In the genomic region with DNA sequence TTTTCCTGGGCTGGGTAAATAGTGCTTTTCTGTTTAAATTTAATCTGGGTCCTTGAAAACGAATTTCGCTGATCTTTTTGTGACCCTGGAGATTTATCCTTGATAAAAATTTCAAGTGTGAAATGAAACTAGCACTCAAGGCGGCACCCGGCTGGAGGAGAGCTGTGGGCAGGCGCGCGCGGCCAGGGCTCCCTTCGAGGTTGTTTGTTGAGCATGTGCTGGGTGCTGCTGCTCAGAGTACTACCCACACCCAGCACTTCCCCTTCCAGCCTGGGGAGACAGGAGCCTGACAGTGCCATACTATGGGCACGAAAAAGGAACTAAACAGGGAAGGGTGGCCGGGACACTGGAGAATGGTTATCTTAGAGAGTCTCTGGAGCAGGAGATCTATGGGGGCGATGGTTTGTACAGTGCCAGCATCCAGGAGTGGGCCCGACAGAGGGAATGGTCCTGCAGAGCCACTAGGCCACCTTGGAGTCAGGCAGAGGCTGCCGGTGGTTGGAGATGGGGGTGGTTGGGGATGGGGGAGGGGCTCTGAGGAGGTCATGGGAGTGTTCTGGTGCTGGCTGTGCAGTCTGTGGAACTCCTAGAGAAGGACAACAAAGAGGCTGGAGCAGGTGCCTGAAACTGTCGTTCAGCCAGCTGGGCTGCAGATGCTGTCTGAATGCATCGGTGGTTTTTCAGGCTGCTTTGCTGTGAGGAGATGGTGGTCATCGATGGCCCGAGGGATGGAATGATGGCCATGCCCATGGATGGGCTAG, we compare ENCODE assay signal across 9 mouse cellular contexts. TPM values are rescaled to one million over a fixed set of nuclear protein-coding genes. Genes with fewer than 3 reads are reported as not detected.
DNase-seq lines count a peak whose midpoint lies in the region; ATAC-seq and TF ChIP-seq lines count a peak whose summit lies in the region.
"Had no signal": no experiment of that assay in that cellular context is flagged by ENCODE, and none has a peak within 500 bp of the region (broad histone marks: within the 10 kb centered on the region; RNA-seq: fewer than 3 reads in every experiment).

No protein-coding gene starts in this region.

- no peak for TF ChIP-seq CTCF in olfactory bulb, adult 2 months (IDR thresholded peaks at IDR 0.05; ENCODE audit: insufficient read depth, low read depth, low read length)
- no peak for TF ChIP-seq CTCF in thymus, adult 2 months (IDR thresholded peaks at IDR 0.05; ENCODE audit: borderline replicate concordance, control insufficient read depth, extremely low read depth, insufficient read depth, low read length, poor library complexity)

- H3K9me3 ChIP-seq in lung, embryonic 15.5 days = no peaks in the 10 kb centered on the region
- no peaks in the 10 kb centered on the region for H3K9me3 ChIP-seq in hindbrain, embryonic 14.5 days (ENCODE audit: control insufficient read depth, low read length)

- H3K4me1 ChIP-seq in lung, embryonic 15.5 days = peaks cover 8% of the 10 kb centered on the region
- peaks cover 11% of the 10 kb centered on the region for H3K4me1 ChIP-seq in hindbrain, embryonic 14.5 days (replicated peaks; ENCODE audit: control insufficient read depth, insufficient read depth, low read length)
- peaks cover 25% of the 10 kb centered on the region for H3K4me1 ChIP-seq in olfactory bulb, adult 2 months (ENCODE audit: control insufficient read depth, insufficient read depth, low read length)
- no peaks in the 10 kb centered on the region for H3K4me1 ChIP-seq in thymus, adult 2 months (replicated peaks; ENCODE audit: control insufficient read depth, insufficient read depth, low read length)

- peak overlapping the region; percentile 53 for H3K4me2 ChIP-seq in lung, embryonic 15.5 days
- peak overlapping the region; percentile 59 for H3K4me2 ChIP-seq in hindbrain, embryonic 14.5 days (replicated peaks)

- H3K27ac ChIP-seq in lung, embryonic 15.5 days = no peak overlapping the region
- H3K27ac ChIP-seq in hindbrain, embryonic 14.5 days = no peak overlapping the region
- H3K27ac ChIP-seq in olfactory bulb, adult 2 months (ENCODE audit: insufficient read depth, low read depth, low read length) = no peak overlapping the region
- no peak overlapping the region for H3K27ac ChIP-seq in thymus, adult 2 months (ENCODE audit: control insufficient read depth, insufficient read depth, low read length)
- H3K27ac ChIP-seq: macrophage had no signal

- 16% methylated on average over 18 of the region's 18 CpGs for WGBS in lung, embryonic 15.5 days
- WGBS in hindbrain, embryonic 14.5 days = 16% methylated on average over 18 of the region's 18 CpGs
- 16% methylated on average over 18 of the region's 18 CpGs for whole genome bisulfite sequencing in olfactory bulb, adult 2 months
- 20% methylated on average over 18 of the region's 18 CpGs for WGBS in thymus, adult 2 months

- ATAC-seq in lung, embryonic 15.5 days (ENCODE audit: borderline replicate concordance, extremely low read depth, low FRiP score, low TSS enrichment) = no peak
- 0 out of 2 replicates have a peak, but pooled peaks have one; percentile 28 for ATAC-seq in hindbrain, embryonic 14.5 days (ENCODE audit: low FRiP score)

- H3K4me3 ChIP-seq in lung, embryonic 15.5 days = peak overlapping the region; percentile 3; the same call in 1 of the 2 replicates
- peak overlapping the region; percentile 20 for H3K4me3 ChIP-seq in hindbrain, embryonic 14.5 days (replicated peaks; ENCODE audit: low read length)
- peak overlapping the region; percentile 18; the same call in 1 of the 2 replicates for H3K4me3 ChIP-seq in olfactory bulb, adult 2 months (ENCODE audit: insufficient read depth, low read depth, low read length)
- H3K4me3 ChIP-seq in thymus, adult 2 months (ENCODE audit: control insufficient read depth, insufficient read depth, low read length) = no peak overlapping the region

- TF ChIP-seq POLR2A in olfactory bulb, adult 2 months (IDR thresholded peaks at IDR 0.05; ENCODE audit: insufficient read depth, low read depth, low read length) = no peak
- no peak for TF ChIP-seq POLR2A in thymus, adult 2 months (IDR thresholded peaks at IDR 0.05; ENCODE audit: control insufficient read depth, extremely low read depth, insufficient read depth, low read length, poor library complexity)

- peaks cover 42% of the 10 kb centered on the region for H3K27me3 ChIP-seq in lung, embryonic 15.5 days
- H3K27me3 ChIP-seq in hindbrain, embryonic 14.5 days (ENCODE audit: control insufficient read depth, insufficient read depth, low read length) = no peaks in the 10 kb centered on the region
- no peaks in the 10 kb centered on the region for H3K27me3 ChIP-seq in thymus, adult 2 months (ENCODE audit: control insufficient read depth, insufficient read depth, low read length)

- intact Hi-C loops in left cerebral cortex, postnatal 4 days (cut with DNase I) = no loop called here

- H3K36me3 ChIP-seq in lung, embryonic 15.5 days = no peaks in the 10 kb centered on the region
- H3K36me3 ChIP-seq in hindbrain, embryonic 14.5 days (replicated peaks; ENCODE audit: control insufficient read depth, insufficient read depth) = no peaks in the 10 kb centered on the region
- no peaks in the 10 kb centered on the region for H3K36me3 ChIP-seq in thymus, adult 2 months (ENCODE audit: control insufficient read depth, insufficient read depth, low read length)

- DNase-seq in lung, postnatal 14 days = no peak
- peak; percentile 30 for DNase-seq in embryo, embryonic 10 days (ENCODE audit: low spot score)
- DNase-seq in hindbrain, embryonic 14.5 days (ENCODE audit: low spot score) = no peak
- peak; percentile 43 for DNase-seq in left cerebral cortex, postnatal 4 days
- no peak for DNase-seq in thymus, adult 2 months
- no peak for DNase-seq in thymus, postnatal 0 days (ENCODE audit: low spot score)

- H3K9ac ChIP-seq in lung, embryonic 15.5 days = no peak overlapping the region
- peak overlapping the region; percentile 51 for H3K9ac ChIP-seq in hindbrain, embryonic 14.5 days

RNA-seq across cellular contexts. Expression of a gene that starts 35.9 kb away (rescaled TPM):
- polyA plus RNA-seq in lung, embryonic 15.5 days (2015; fragmentation: Nextera tagmentation; extraction: Ambion mirVana) = not detected in 2 replicates
- polyA plus RNA-seq in hindbrain, embryonic 14.5 days (2014; fragmentation: Nextera tagmentation; extraction: Ambion mirVana) = 0.67 and 1.1 TPM in 2 replicates
- 1 to 10 TPM; 6.4 to 7.8 TPM for total RNA-seq in left cerebral cortex, postnatal 4 days (2021)
- not detected in 2 replicates for polyA plus RNA-seq in olfactory bulb, adult 2 months (2012; ENCODE audit: insufficient read depth, insufficient read length, low replicate concordance, missing spikeins)
- polyA plus RNA-seq in thymus, adult 2 months (2012; rRNA removed) = 0.11 and 0.12 TPM in 2 replicates
- 0.09 and 0.24 TPM in 2 replicates for polyA plus RNA-seq in thymus, postnatal 0 days (2015; fragmentation: Nextera tagmentation; extraction: Ambion mirVana)
- polyA plus RNA-seq: macrophage had no signal

Comparison
In these comparisons a context has a peak if more than half of its experiments do, and no peak if none do; other contexts are left out.
1. DNase-seq: peak in embryo, embryonic 10 days (single experiment) and left cerebral cortex, postnatal 4 days (single experiment); none in lung, postnatal 14 days (single experiment), hindbrain, embryonic 14.5 days (single experiment), thymus, adult 2 months (single experiment) and thymus, postnatal 0 days (single experiment).